Mouse (Mus musculus): Measurements from ENCODE around the gene Srf.

The Srf gene

DNA sequence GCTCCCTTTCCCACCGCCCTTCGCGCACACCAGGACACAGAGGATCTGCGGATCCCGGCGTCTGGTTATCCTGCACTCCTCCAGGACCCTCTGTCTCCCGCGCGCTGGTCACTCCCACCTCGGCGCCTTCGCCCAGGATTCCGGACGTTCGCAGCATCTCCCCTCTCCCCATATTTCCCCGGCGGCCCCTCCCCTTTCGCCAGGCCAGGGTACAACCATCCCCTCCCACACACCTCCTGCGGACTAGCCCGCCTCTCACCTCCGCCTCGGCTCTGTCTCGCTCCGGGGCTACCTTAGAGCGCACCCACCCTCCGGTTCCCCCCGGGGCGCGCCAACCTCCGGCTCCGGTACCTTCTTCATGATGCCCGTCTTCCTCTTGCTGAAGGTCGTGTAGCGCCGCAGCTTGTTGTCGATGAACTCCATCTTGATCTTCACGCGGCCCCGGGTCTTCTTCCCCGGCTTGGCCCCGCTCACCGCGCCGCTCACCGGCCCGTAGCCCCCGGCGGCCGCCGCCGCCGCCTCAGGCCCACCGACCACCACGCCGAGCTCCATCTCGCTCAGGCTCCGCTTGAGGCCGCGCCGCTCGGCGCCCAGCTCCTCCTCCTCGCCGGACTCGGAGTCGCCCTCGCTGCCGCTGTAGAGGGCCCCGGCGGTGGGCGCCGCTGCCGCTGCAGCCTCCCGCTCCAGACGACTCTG lies 850 bp downstream of the Srf start:
- peak; percentile 25 to 65 for DNase-seq

DNA sequence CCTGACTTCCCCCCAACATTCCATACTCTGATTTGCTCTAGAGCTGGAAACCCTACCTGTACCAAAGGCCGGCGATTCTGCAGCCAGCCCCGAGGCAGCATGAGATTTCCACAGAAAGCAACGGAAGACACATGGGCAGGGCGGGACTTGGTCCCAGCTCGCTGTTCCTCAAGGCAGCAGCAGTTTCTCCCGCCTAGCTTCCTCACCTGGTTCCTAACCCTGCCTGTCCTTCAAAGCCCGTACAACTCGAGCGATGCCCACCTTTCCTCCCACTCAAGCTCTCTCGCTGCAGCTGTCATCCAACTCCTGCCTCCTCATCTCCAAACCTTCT lies 1.4 kb downstream of the Srf start:
- DNase-seq: peak; percentile 28 to 59

DNA sequence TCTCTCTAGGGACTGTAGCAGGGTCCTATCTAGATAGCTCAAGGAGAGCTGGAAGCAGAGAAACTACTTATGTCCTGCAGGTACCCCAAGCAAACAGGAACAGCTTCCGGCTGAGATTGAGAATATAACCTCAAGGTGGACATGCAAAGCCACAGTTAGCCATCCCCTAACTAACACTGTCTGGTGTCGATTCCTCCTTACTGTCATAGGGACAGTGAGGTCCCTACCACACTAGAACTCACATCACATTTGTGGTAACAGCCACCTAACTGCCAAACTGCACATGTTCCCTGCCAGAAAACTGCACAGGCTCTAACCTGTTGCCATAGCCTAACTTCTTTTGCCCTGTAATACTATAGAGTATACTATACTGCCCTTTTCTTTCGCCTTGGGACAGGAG lies 2.0 kb downstream of the Srf start:
- DNase-seq: no peak

DNA sequence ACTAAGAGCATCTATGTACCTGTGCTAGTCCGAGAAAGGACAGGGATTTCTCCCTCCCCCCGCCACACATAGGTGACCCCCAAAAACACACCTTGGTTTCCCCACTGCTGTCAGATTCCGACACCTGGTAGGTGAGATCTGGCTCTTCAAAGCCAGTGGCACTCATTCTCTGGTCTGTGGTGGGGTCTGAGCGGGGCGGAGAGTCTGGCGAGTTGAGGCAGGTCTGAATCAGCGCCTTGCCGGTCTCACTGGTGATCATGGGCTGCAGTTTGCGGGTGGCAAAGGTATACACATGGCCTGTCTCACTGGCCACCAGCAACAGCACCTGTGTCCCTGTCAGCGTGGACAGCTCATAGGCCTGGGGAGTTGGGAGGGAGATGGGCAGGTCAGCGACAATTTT lies 2.5 kb downstream of the Srf start:
- peak in 1 of 2 experiments; percentile 57 for DNase-seq

- peak; percentile 92 to 96 for DNase-seq
Measured at GRCm38 (mm10) chr17:46552841-46553423, 3.0 kb downstream of the Srf start.

- DNase-seq: no peak
Measured at GRCm38 (mm10) chr17:46552151-46552550, 3.8 kb downstream of the Srf start.

- no peak for DNase-seq
Measured at GRCm38 (mm10) chr17:46551369-46551768, 4.6 kb downstream of the Srf start.

DNA sequence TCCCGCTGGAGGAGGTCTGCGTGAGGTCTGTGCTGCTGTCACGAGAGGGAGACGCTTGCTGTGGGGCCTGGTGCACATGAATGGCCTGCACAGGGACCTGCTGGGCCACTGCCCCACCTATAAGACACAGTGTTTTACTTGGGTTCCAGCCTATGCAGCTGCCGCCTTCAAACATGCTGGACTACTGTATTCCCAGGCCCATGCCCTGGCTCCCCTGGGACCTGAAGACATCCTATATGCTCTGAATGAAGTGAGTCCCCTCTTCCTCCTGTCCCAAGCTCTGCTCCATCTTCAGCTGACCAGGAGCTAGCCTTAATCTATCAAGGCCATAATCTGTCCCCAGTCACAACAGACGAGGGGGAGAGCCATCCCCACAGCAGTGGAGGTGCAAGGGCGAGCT lies 5.1 kb downstream of the Srf start:
- no peak for DNase-seq

DNA sequence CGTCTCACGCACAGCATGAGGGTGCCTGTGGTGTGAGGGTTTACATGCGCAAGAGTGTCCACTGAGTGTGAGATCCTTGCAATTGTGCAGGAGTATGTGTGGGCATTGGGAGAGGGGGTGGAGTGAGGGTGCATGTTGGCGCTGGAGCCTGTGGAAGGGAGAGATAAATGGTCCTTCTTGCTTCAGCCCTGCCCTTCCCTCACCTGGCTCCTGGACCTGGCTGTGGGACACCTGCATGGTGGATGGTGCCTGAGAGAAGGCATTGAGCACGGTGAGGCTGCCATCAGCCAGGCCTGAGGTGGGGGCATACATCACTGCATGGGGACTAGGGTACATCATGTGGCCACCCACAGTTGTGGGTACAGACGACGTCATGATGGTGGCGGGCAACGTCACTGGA lies 6.3 kb downstream of the Srf start:
- peak in 1 of 2 experiments; percentile 39 for DNase-seq

GRCm38 (mm10) chr17:46549193-46549592 lies 6.8 kb downstream of the Srf start:
- DNase-seq: peak; percentile 88 to 91

DNA sequence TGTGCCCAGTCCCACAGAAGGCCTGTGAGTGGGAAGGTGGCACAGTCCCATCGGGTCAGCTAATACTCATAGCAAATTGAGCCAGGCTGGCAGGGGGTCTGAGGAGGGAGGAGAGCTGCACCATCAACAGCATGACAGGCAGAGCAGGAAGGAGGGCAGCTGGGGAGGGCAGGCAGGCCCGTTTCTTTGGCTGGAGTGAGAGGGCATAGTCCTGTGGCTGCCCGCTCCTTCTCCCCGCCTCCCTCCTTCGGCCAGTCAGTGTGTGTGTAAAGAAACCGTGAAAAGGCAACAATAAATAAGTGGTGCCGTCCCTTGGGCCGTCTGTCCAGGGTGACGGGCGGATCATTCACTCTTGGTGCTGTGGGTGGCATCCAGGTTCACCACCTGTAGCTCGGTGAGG lies 7.2 kb downstream of the Srf start:
- DNase-seq: peak; percentile 48 to 78

DNA sequence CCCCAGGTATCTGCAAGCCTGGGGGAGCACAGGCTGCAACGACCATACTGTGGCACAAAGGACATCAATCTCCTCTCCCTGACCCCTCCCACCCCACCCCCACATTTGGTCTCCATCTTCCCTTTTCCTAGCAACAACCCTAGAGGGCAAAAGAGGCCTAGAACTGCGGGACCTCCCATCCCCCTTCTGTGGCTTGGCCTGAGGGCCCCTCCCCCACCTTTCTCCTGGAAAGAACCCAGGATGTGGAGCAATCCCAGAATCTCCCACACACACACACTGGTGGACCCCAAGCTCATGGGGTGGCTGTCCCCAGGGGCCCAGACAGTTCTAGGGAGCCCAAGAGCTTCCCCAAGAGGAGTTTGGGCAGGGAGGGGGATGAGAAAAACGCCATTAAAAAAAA lies 8.1 kb downstream of the Srf start:
- no peak for DNase-seq

DNA sequence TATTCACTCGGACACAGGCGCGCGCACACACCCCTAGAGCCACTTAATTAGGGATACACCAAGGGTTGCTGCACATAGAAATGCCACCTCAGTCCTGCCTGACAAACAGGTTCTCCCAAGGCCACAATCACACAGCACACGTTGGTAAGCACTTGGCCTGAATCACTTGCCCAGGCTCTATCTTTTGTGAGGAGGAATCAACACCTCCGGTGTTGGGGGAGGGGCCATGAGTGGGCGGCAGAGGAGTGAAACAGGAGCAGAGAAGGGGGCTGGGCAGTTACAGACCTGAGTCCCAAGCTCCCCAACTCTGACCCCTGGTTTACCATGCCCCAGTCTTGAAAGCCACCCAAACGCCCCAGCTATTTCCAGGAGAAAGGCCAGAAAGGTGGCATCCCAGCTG lies 9.0 kb downstream of the Srf start:
- no peak for DNase-seq

DNA sequence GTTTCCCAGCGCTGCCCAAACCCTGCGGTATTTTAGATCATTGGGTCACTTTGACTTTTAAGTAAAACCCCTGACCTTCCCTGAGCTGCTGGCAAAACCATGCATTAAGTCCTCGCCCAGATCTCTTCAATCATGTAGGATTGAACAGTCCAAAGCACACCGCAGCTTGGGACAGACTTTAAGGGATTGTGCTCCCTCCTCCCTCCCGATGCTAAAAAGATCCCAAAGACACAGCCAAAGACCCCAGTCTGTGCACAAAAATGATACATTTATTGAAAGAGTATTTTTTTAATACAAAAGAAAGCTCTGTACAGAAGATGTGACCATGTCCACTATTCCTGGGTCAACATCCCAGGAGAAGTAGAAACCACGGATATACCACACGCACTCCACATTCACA lies 9.4 kb downstream of the Srf start:
- no peak for DNase-seq

GRCm38 (mm10) chr17:46545813-46546564 lies 10.0 kb downstream of the Srf start, which contains the start of gene Cul9:
Gene Cul9 (minus strand): TSS chr17:46546388.
- DNase-seq: peak; percentile 82 to 93

- DNase-seq: no peak
Measured at GRCm38 (mm10) chr17:46543661-46544060, 12.3 kb downstream of the Srf start.

DNA sequence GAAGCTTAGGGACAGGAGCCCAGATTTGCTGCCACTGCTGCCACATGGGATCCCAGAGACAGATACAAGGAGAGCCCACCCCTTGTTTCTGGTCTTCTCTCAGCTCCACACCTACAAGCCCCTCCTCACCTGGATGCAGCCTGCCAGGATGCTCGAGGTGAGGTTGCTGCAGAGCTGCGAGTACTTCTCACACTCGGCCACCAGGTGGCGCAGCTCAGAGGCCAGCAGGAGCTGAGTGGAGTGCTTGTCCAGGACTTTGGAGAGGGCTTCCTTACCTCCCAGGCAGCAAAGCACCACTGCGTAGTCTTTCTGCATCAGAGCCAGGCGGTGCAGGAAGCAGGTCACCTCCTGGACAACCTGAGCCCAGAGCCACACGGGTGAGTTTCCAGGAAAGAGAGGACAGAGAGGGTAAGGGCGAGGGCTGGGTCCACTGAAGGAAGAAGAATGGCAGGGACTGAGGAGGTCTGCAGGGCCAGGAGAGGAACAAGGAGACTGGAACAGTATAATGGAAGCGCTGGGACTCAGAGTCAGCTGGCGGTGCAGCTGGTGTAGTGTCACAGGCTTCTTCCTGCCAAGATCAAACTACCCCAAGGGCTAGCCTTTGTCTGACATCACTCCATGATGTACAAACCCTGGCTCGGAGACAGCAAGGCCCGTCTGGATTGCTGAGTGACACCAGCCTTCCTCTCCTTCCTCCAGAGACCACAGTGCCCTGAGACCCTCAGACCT lies 30.2 kb downstream of the Srf start:
- DNase-seq: peak; percentile 79

DNA sequence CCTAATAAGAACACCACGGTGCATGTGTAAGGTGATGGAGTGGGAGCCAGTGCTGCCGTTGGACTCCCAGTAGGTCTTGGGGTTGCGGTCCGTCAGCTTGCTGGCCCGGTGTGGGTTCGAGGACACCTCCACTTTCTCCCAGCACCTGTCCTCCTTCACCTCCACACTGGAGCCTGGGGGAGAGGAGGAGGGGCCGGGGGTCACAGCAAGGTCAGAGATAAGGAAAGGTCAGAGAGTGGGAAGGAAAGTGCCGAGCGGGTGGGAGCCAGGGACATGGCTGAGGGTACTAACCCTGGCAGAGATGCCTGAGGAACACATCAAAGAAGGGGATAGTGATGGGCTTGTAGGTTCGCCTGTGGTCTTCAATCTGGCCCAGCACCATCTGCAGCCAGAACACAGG lies 30.9 kb downstream of the Srf start:
- DNase-seq: no peak

GRCm38 (mm10) chr17:46521963-46522668 lies 33.9 kb downstream of the Srf start:
- DNase-seq: no peak

GRCm38 (mm10) chr17:46521174-46521573 lies 34.8 kb downstream of the Srf start:
- DNase-seq: no peak

- DNase-seq: no peak
Measured at GRCm38 (mm10) chr17:46520385-46520979, 35.5 kb downstream of the Srf start.

DNA sequence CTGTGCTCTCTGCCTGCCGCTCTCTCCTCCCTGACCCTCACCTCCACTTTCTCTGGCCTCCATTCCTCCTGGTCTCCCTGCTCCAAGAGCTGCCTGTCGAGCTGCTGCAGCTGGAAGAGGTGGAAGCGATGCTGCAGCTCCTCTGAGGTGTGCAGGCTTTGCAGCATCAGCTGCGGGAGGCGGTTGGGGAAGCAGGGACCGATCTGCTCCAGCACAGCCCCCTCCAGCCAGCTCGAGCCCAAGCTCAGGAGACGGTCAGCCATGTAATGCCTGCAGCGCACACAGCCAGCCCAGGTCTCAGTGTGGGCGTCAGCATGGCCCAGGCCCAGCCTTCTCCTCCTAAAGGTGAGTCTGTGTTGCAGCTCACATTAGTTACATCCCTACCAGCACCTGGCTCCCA lies 36.0 kb downstream of the Srf start:
- DNase-seq: no peak

All from kidney, postnatal 25 days (tissue).